Mouse (Mus musculus) yolk sac, embryonic 10.5 days (tissue): ENCODE results near the gene Gm10486.
"Not testable (repeated sequence)": the region's sequence is repeated elsewhere in the genome, so short reads cannot be mapped to it uniquely, and the experiment has no call there.

ENCODE experiments used
- DNase-seq: peaks from one replicate; pipeline ENCODE4 v3.0.0-alpha.2; 2017; ENCODE audit warnings: low spot score

The Gm10486 gene

GRCm38 (mm10) chrX:35067084-35067483 is at the start of gene Gm10486:
Gene Gm10486, plus strand, starts transcription at chrX:35067384.
- DNase-seq: not testable (repeated sequence)
